Mouse (Mus musculus): ENCODE data around the gene Foxo1. TPM values are rescaled to one million over a fixed set of nuclear protein-coding genes. Genes with fewer than 3 reads are reported as not detected.

The Foxo1 gene
- polyA plus RNA-seq, 2 experiments: 7.0 to 7.6 TPM

DNA sequence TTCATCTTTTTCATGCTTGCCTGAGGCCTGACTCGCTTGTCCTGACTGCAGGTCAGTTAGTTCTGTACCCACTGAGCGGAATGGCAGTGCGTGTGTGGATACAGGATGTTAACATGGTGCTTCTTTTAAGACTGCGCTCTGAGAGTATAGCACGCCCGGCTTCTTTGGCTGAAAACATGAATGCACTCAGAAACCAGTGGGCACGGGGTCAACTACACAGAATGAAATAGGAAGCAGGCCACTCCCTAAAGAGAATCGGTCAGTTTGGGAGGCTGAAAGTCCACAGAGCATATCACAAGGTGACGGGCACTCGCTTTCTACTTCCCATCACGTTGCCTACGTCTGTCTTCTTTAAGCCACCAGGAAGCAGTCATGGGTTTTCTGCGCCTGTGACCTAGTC lies 59.0 kb downstream of the Foxo1 start:
- Histone ChIP-seq H3K4me2 (replicated peaks; ENCODE audit: low read depth, low read length, severe bottlenecking) (no peak overlapping the region), H3K27ac (replicated peaks; ENCODE audit: low read depth, low read length) (no peak overlapping the region), H3K9me3 (ENCODE audit: control insufficient read depth, low read length) (no peaks in the 10 kb centered on the region), H3K4me1 (ENCODE audit: control insufficient read depth, insufficient read depth, low read length) (peaks cover 8% of the 10 kb centered on the region), H3K36me3 (ENCODE audit: control insufficient read depth, insufficient read depth, low read length) (no peaks in the 10 kb centered on the region), H3K27me3 (ENCODE audit: control insufficient read depth, insufficient read depth, low read length) (no peaks in the 10 kb centered on the region), H3K4me3 (replicated peaks; ENCODE audit: low read length) (no peak overlapping the region), H3K9ac (ENCODE audit: low read depth, low read length, severe bottlenecking) (no peak overlapping the region)
- DNase-seq (ENCODE audit: low spot score) (no peak), ATAC-seq (ENCODE audit: low FRiP score, low read depth) (no peak)
- WGBS: 82% methylated on average over 13 of the region's 13 CpGs
- no peak for TF ChIP-seq POLR2A (IDR thresholded peaks at IDR 0.05; ENCODE audit: borderline replicate concordance, extremely low read depth, insufficient read depth, insufficient read length)

DNA sequence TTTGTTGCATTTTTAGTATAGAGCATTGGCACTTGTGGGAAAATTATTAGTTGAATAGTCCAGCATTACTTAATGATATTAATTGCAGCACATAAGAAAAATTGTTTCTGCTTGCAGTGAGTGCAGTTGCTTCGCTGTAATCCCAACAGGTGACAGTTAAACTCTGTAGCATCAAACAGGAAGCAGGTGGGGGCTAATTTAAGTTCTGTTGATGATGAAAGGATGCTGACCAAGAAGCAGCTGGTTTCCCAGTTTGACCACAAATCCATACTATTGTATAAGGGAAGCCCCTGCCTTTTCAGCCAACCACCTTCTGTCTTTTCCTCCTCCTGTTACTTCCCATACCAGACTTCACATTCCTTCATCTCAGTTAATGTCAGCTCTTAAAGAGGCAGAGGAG lies 63.6 kb downstream of the Foxo1 start:
- WGBS: 80% methylated on average over 1 of the region's 1 CpGs
- Histone ChIP-seq H3K4me3 (replicated peaks; ENCODE audit: low read length) (no peak overlapping the region), H3K4me2 (replicated peaks; ENCODE audit: low read depth, low read length, severe bottlenecking) (no peak overlapping the region), H3K36me3 (ENCODE audit: control insufficient read depth, insufficient read depth, low read length) (no peaks in the 10 kb centered on the region), H3K27me3 (ENCODE audit: control insufficient read depth, insufficient read depth, low read length) (no peaks in the 10 kb centered on the region), H3K9ac (ENCODE audit: low read depth, low read length, severe bottlenecking) (no peak overlapping the region), H3K27ac (replicated peaks; ENCODE audit: low read depth, low read length) (no peak overlapping the region), H3K9me3 (ENCODE audit: control insufficient read depth, low read length) (no peaks in the 10 kb centered on the region), H3K4me1 (ENCODE audit: control insufficient read depth, insufficient read depth, low read length) (no peaks in the 10 kb centered on the region; the same call in 1 of the 2 replicates)
- no peak for DNase-seq (ENCODE audit: low spot score)
- no peak for TF ChIP-seq POLR2A (IDR thresholded peaks at IDR 0.05; ENCODE audit: borderline replicate concordance, extremely low read depth, insufficient read depth, insufficient read length)
- no peak for ATAC-seq (ENCODE audit: low FRiP score, low read depth)

DNA sequence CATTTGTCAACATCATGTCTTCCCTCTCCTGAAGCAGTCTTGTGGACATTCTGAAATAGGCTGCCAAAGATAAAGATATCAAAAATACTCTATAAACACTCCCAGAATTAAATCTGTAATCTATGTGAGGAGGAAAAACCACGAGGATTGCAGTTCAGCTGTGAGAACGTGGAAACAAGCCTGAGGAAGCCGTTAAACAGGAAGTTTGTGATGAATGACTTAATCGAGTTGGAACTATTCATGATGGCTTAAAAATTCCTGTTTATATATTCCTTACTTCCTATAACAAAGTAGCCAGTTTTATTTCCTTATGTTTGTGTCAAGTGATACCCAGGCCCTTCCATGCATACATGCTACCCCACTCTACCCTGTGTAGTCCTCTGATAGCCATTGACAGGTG lies 70.6 kb downstream of the Foxo1 start:
- TF ChIP-seq POLR2A (IDR thresholded peaks at IDR 0.05; ENCODE audit: borderline replicate concordance, extremely low read depth, insufficient read depth, insufficient read length): no peak
- ATAC-seq (ENCODE audit: low FRiP score, low read depth): no peak
- DNase-seq (ENCODE audit: low spot score): no peak
- H3K4me3 ChIP-seq (replicated peaks; ENCODE audit: low read length): no peak overlapping the region
- H3K27me3 ChIP-seq (ENCODE audit: control insufficient read depth, insufficient read depth, low read length): no peaks in the 10 kb centered on the region
- no peaks in the 10 kb centered on the region for H3K36me3 ChIP-seq (ENCODE audit: control insufficient read depth, insufficient read depth, low read length)
- no peaks in the 10 kb centered on the region for H3K9me3 ChIP-seq (ENCODE audit: control insufficient read depth, low read length)
- H3K27ac ChIP-seq (replicated peaks; ENCODE audit: low read depth, low read length): no peak overlapping the region
- H3K4me2 ChIP-seq (replicated peaks; ENCODE audit: low read depth, low read length, severe bottlenecking): no peak overlapping the region
- peaks cover 16% of the 10 kb centered on the region for H3K4me1 ChIP-seq (ENCODE audit: control insufficient read depth, insufficient read depth, low read length)
- H3K9ac ChIP-seq (ENCODE audit: low read depth, low read length, severe bottlenecking): no peak overlapping the region
- 46% methylated on average over 4 of the region's 4 CpGs for WGBS

DNA sequence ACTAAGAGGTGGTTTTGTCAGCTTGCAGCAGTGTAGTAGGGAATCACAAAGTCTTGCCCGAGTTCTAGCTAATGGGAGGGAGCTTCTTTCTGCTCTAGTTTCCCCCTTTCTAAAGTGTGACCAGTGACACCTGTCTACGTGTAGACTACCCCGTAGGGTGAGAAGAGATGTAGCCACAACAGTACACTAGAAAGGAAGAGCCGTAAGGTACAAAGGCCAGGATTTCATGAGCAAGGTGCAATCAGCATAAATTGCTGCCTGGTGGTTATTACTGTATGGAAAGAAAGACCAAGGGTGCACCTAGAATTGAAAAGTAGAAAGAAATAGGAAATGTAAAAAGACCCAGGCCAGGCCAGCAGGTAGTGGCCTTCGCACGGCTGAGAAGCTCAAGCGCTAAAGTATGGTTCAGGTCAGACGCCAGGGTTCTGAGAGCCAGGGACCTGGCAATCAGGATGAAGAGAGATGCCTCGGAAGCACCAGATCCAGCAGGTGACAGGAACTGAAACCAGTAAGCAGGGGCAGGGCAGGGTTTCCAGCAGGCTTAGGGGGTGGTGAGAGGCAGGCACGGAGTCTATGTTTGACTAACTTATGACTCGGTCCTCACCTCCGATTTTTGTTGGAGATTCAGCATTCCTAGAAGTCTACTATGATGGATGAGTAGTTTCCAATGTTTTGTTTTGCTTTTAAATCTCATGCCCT lies 72.3 kb downstream of the Foxo1 start:
- Histone ChIP-seq H3K27me3 (ENCODE audit: control insufficient read depth, insufficient read depth, low read length) (no peaks in the 10 kb centered on the region), H3K9me3 (ENCODE audit: control insufficient read depth, low read length) (no peaks in the 10 kb centered on the region), H3K36me3 (ENCODE audit: control insufficient read depth, insufficient read depth, low read length) (0 out of 2 replicates have a peak, but pooled peaks cover 2% of the 10 kb centered on the region), H3K9ac (ENCODE audit: low read depth, low read length, severe bottlenecking) (no peak overlapping the region), H3K4me1 (ENCODE audit: control insufficient read depth, insufficient read depth, low read length) (peaks cover 16% of the 10 kb centered on the region), H3K27ac (replicated peaks; ENCODE audit: low read depth, low read length) (no peak overlapping the region), H3K4me3 (replicated peaks; ENCODE audit: low read length) (no peak overlapping the region), H3K4me2 (replicated peaks; ENCODE audit: low read depth, low read length, severe bottlenecking) (no peak overlapping the region)
- 92% methylated on average over 12 of the region's 12 CpGs for WGBS
- TF ChIP-seq POLR2A (IDR thresholded peaks at IDR 0.05; ENCODE audit: borderline replicate concordance, extremely low read depth, insufficient read depth, insufficient read length): no peak
- no peak for DNase-seq (ENCODE audit: low spot score)
- ATAC-seq (ENCODE audit: low FRiP score, low read depth): no peak

DNA sequence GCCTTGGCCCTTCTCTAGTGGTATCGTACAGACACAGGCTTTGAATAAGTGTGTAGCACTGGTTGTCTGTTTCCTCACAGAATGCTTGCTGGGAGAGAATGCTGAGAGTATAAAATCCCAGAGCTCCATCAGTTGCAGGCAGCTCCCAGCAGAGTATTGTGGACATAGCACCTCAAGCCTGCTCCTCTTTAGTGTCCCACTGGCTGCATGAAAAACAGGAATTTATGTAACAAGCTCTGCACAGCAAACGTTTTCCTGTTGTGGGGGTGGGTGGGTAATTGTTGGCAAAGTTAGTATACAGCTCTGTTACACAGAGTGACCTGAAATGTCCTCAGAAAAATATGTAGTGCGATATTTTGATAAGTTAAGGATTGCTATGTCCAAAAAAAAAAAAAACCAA lies 74.1 kb downstream of the Foxo1 start:
- no peak for ATAC-seq (ENCODE audit: low FRiP score, low read depth)
- H3K9me3 ChIP-seq (ENCODE audit: control insufficient read depth, low read length): no peaks in the 10 kb centered on the region
- 47% methylated on average over 3 of the region's 3 CpGs for WGBS
- no peak for DNase-seq (ENCODE audit: low spot score)
- no peak overlapping the region for H3K27ac ChIP-seq (replicated peaks; ENCODE audit: low read depth, low read length)
- TF ChIP-seq POLR2A (IDR thresholded peaks at IDR 0.05; ENCODE audit: borderline replicate concordance, extremely low read depth, insufficient read depth, insufficient read length): no peak
- peaks cover 16% of the 10 kb centered on the region for H3K4me1 ChIP-seq (ENCODE audit: control insufficient read depth, insufficient read depth, low read length)
- 0 out of 2 replicates have a peak, but pooled peaks cover 12% of the 10 kb centered on the region for H3K36me3 ChIP-seq (ENCODE audit: control insufficient read depth, insufficient read depth, low read length)
- no peak overlapping the region for H3K9ac ChIP-seq (ENCODE audit: low read depth, low read length, severe bottlenecking)
- no peak overlapping the region for H3K4me3 ChIP-seq (replicated peaks; ENCODE audit: low read length)
- H3K27me3 ChIP-seq (ENCODE audit: control insufficient read depth, insufficient read depth, low read length): no peaks in the 10 kb centered on the region
- no peak overlapping the region for H3K4me2 ChIP-seq (replicated peaks; ENCODE audit: low read depth, low read length, severe bottlenecking)

Measured in limb, embryonic 14.5 days (tissue).